Comparison of ENCODE assay signal across 7 mouse cellular contexts in the genomic region with DNA sequence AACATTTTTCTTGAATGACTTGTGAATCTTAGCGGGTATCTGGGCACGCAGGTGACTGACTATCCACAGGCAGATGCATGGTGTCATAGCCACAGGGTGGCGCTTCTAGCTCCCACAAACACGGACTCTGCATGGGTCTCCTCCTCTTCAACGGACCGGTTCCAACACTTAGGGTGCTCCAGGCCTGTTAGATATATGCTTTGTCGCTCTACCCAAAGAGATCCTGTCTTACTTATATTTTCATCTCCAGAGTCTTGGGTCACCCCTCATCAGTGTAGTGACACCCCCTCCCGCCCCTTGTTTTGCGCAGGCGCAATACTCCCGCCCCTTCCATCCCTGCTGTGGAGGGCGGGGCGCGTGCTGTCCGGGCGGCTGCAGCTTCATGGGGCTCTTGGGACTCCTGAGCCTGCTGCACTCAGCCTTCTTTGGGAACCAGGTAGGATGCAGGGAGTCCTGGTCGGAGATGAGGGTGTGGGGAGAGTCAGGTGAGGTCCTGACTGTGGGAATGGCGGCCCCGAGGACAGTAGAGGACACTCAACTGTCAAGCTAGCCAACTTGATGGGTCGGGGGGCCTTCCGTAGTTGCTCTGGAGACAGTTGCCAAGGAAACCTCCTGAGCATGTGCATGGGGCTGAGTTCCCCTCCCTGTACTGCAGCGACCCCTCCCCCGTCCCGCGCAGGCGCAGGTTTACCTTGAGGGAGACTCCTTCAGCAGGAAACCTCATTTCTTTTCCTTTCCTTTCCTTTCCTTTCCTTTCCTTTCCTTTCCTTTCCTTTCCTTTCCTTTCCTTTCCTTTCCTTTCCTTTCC. TPM values are rescaled to one million over a fixed set of nuclear protein-coding genes. Genes with fewer than 3 reads are reported as not detected.
DNase-seq lines count a peak whose midpoint lies in the region; ATAC-seq and TF ChIP-seq lines count a peak whose summit lies in the region.

A gene (plus strand): TSS at position 360 of the 808 bp plus-strand sequence.

- H3K27ac ChIP-seq in embryonic facial prominence, embryonic 12.5 days: peak within 1 kb of the TSS; percentile 83
- H3K27ac ChIP-seq in limb, embryonic 10.5 days: peak within 1 kb of the TSS; percentile 66; the same call in 1 of the 2 replicates
- H3K27ac ChIP-seq in midbrain, embryonic 12.5 days (replicated peaks): peak within 1 kb of the TSS; percentile 98
- no peak within 1 kb of the TSS for H3K27ac ChIP-seq in small intestine, adult 2 months (ENCODE audit: insufficient read depth, low read depth, low read length)

- peak; percentile 57 for ATAC-seq in embryonic facial prominence, embryonic 12.5 days (ENCODE audit: insufficient number of reproducible peaks, insufficient read depth, low FRiP score, low TSS enrichment)
- ATAC-seq in midbrain, embryonic 12.5 days (ENCODE audit: low FRiP score, low read depth): peak; percentile 48

- no peak for TF ChIP-seq POLR2A in small intestine, adult 2 months (IDR thresholded peaks at IDR 0.05; ENCODE audit: low read depth, low read length)

- 2% methylated on average over 26 of the region's 26 CpGs for WGBS in embryonic facial prominence, embryonic 12.5 days
- 2% methylated on average over 26 of the region's 26 CpGs for WGBS in limb, embryonic 10.5 days
- 1% methylated on average over 26 of the region's 26 CpGs for WGBS in midbrain, embryonic 12.5 days
- WGBS in small intestine, adult 2 months: 9% methylated on average over 26 of the region's 26 CpGs

- H3K4me2 ChIP-seq in embryonic facial prominence, embryonic 12.5 days (replicated peaks): peak within 1 kb of the TSS; percentile 75
- H3K4me2 ChIP-seq in midbrain, embryonic 12.5 days (replicated peaks): peak within 1 kb of the TSS; percentile 79

- H3K27me3 ChIP-seq in embryonic facial prominence, embryonic 12.5 days: peaks cover 44% of the 10 kb centered on the region
- H3K27me3 ChIP-seq in limb, embryonic 10.5 days (ENCODE audit: low read depth, poor library complexity, severe bottlenecking): peaks cover 47% of the 10 kb centered on the region
- no peaks in the 10 kb centered on the region; the same call in none of the 2 replicates for H3K27me3 ChIP-seq in midbrain, embryonic 12.5 days
- H3K27me3 ChIP-seq in small intestine, adult 2 months (ENCODE audit: control insufficient read depth, insufficient read depth, low read length): peaks cover 24% of the 10 kb centered on the region

- H3K9me3 ChIP-seq in embryonic facial prominence, embryonic 12.5 days: no peaks in the 10 kb centered on the region
- H3K9me3 ChIP-seq in limb, embryonic 10.5 days (replicated peaks): no peaks in the 10 kb centered on the region
- no peaks in the 10 kb centered on the region for H3K9me3 ChIP-seq in midbrain, embryonic 12.5 days

- peak within 1 kb of the TSS; percentile 43 for H3K4me3 ChIP-seq in embryonic facial prominence, embryonic 12.5 days
- H3K4me3 ChIP-seq in limb, embryonic 10.5 days: peak within 1 kb of the TSS; percentile 50
- peak within 1 kb of the TSS; percentile 43 for H3K4me3 ChIP-seq in midbrain, embryonic 12.5 days
- peak within 1 kb of the TSS; percentile 52 for H3K4me3 ChIP-seq in small intestine, adult 2 months (ENCODE audit: low read depth, low read length)

- peaks cover 38% of the 10 kb centered on the region for H3K4me1 ChIP-seq in embryonic facial prominence, embryonic 12.5 days
- H3K4me1 ChIP-seq in limb, embryonic 10.5 days: peaks cover 58% of the 10 kb centered on the region
- H3K4me1 ChIP-seq in midbrain, embryonic 12.5 days: peaks cover 80% of the 10 kb centered on the region
- peaks cover 7% of the 10 kb centered on the region for H3K4me1 ChIP-seq in small intestine, adult 2 months (ENCODE audit: control insufficient read depth, insufficient read depth, insufficient read length, low read length)

- H3K9ac ChIP-seq in embryonic facial prominence, embryonic 12.5 days: peak within 1 kb of the TSS; percentile 48
- H3K9ac ChIP-seq in midbrain, embryonic 12.5 days (replicated peaks): peak within 1 kb of the TSS; percentile 49

- peak; percentile 75 for DNase-seq in adrenal gland, postnatal 25 days
- peak; percentile 79 to 84 for DNase-seq in heart, adult 18-20 months
- peak; percentile 86 for DNase-seq in kidney, adult 18-20 months
- DNase-seq in limb, embryonic 10.5 days (ENCODE audit: low spot score): peak; percentile 78

- TF ChIP-seq CTCF in small intestine, adult 2 months (IDR thresholded peaks at IDR 0.05; ENCODE audit: extremely low read depth, insufficient read length, insufficient replicate concordance, low read depth, low read length): peak; percentile 84

- H3K36me3 ChIP-seq in embryonic facial prominence, embryonic 12.5 days: peaks cover 19% of the 10 kb centered on the region
- H3K36me3 ChIP-seq in limb, embryonic 10.5 days: peaks cover 22% of the 10 kb centered on the region
- H3K36me3 ChIP-seq in midbrain, embryonic 12.5 days: peaks cover 19% of the 10 kb centered on the region
- H3K36me3 ChIP-seq in small intestine, adult 2 months (ENCODE audit: control insufficient read depth, insufficient read depth, low read length): peaks cover 15% of the 10 kb centered on the region

RNA-seq across cellular contexts. Expression of the gene that starts here (rescaled TPM):
- 1.4 and 3.2 TPM in 2 replicates for total RNA-seq in adrenal gland, postnatal 25 days (2021)
- polyA plus RNA-seq in embryonic facial prominence, embryonic 12.5 days (2016; fragmentation: Nextera tagmentation; extraction: Ambion mirVana): 18.3 and 21.7 TPM in 2 replicates
- total RNA-seq in heart, adult 18-20 months (2021): 1 to 10 TPM; 2.6 to 2.8 TPM
- polyA plus RNA-seq in limb, embryonic 10.5 days (2016; fragmentation: Nextera tagmentation; extraction: Ambion mirVana): 0.90 and 2.9 TPM in 2 replicates
- polyA plus RNA-seq in midbrain, embryonic 12.5 days (2016; fragmentation: Nextera tagmentation; extraction: Ambion mirVana): 181 and 193 TPM in 2 replicates
- 0.65 and 0.96 TPM in 2 replicates for polyA plus RNA-seq in small intestine, adult 2 months (2012; rRNA removed)
